Mouse (Mus musculus): ENCODE data around the gene Apbb2.

GRCm38 (mm10) chr5:66384114-66384513, 234.5 kb downstream of the Apbb2 start:
- TF ChIP-seq CTCF (IDR thresholded peaks at IDR 0.05; ENCODE audit: low read depth) = no peak
- no peak for TF ChIP-seq EP300 (IDR thresholded peaks at IDR 0.05; ENCODE audit: low read depth)

Data from liver, postnatal 0 days (tissue).